Mouse (Mus musculus) olfactory bulb, adult 2 months (tissue): ENCODE data around the gene Abr.

ENCODE experiments used
- CTCF ChIP-seq: fragments of 200-500 bp; IDR thresholded peaks from 2 replicates; pipeline ENCODE4 v1.5.1; 2012; ENCODE audit warnings: low read depth, mild to moderate bottlenecking, low read length, moderate library complexity; ENCODE audit not compliant: insufficient read depth
- POLR2A ChIP-seq: fragments of 200-500 bp; IDR thresholded peaks from 2 replicates; pipeline ENCODE4 v1.6.1; 2012; ENCODE audit warnings: mild to moderate bottlenecking, low read depth, low read length, moderate library complexity; ENCODE audit not compliant: insufficient read depth

GRCm38 (mm10) chr11:76570201-76570731, 51.8 kb downstream of the Abr start:
- TF ChIP-seq CTCF (no peak), POLR2A (no peak)
